Mouse (Mus musculus) lung, postnatal 0 days (tissue): ENCODE measurements at regions not wholly inside any gene's neighbourhood (a gene's known extent, or its start where the extent isn't known, plus 50 kb on each side); places are given as distances from the start of the nearest gene placed in this dataset. TPM values are rescaled to one million over a fixed set of nuclear protein-coding genes. Genes with fewer than 3 reads are reported as not detected.

Experiments used
- ATAC-seq: fragments of 200-750 bp; cut with Nextera tagmentation; 2 replicates; pipeline ENCODE4 v1.8.0; 2017; ENCODE audit warnings: moderate library complexity
- DNase-seq: peaks from one replicate; pipeline ENCODE4 v3.0.0-alpha.2; 2016; ENCODE audit warnings: low spot score
- H3K27ac ChIP-seq: fragments of 300-500 bp; sonication (generic); 2 replicates; pipeline ENCODE4 v1.5.1; 2014; ENCODE audit warnings: antibody characterized with exemption, mild to moderate bottlenecking, low read length, mixed read lengths
- H3K27me3 ChIP-seq: fragments of 300-500 bp; sonication (generic); replicated peaks from 2 replicates; pipeline ENCODE4 v1.6.1; 2014; ENCODE audit warnings: low read length, mixed read lengths; ENCODE audit not compliant: insufficient read depth
- H3K36me3 ChIP-seq: fragments of 300-500 bp; sonication (generic); 2 replicates; pipeline ENCODE4 v1.6.1; 2014; ENCODE audit warnings: low read length, mixed read lengths; ENCODE audit not compliant: insufficient read depth
- H3K4me1 ChIP-seq: fragments of 300-500 bp; sonication (generic); 2 replicates; pipeline ENCODE4 v1.6.1; 2014; ENCODE audit warnings: antibody characterized with exemption, low read depth, low read length, mixed read lengths; ENCODE audit not compliant: insufficient read depth
- H3K4me2 ChIP-seq: fragments of 300-500 bp; sonication (generic); replicated peaks from 2 replicates; pipeline ENCODE4 v1.6.1; 2014; ENCODE audit warnings: low read depth, mild to moderate bottlenecking, low read length, moderate library complexity, mixed read lengths
- H3K4me3 ChIP-seq: fragments of 300-500 bp; sonication (generic); 2 replicates; pipeline ENCODE4 v1.5.1; 2014; ENCODE audit warnings: low read depth, low read length
- H3K9ac ChIP-seq: fragments of 300-500 bp; sonication (generic); replicated peaks from 2 replicates; pipeline ENCODE4 v1.6.1; 2014; ENCODE audit warnings: low read depth, mild to moderate bottlenecking
- H3K9me3 ChIP-seq: fragments of 300-500 bp; sonication (generic); 2 replicates; pipeline ENCODE4 v1.6.1; 2016; ENCODE audit warnings: low read length, mixed read lengths
- CTCF ChIP-seq: IDR thresholded peaks from 2 replicates; pipeline ENCODE4 v1.5.1; 2016; ENCODE audit warnings: antibody characterized with exemption, mild to moderate bottlenecking
- EP300 ChIP-seq: IDR thresholded peaks from 2 replicates; pipeline ENCODE4 v1.6.1; 2016; ENCODE audit warnings: antibody characterized with exemption, mild to moderate bottlenecking, control low read depth
- WGBS: fragments of 180-500 bp; shearing (Covaris S2); extraction: QIAGEN DNeasy Blood & Tissue Kit; methylation state at CpG from one replicate; pipeline ENCODE4 v1.1.7; 2014; 5-methylcytosine and 5-hydroxymethylcytosine counted together
- microRNA counts: library from miRNA; unstranded; fragments of <30 nt; microRNA quantifications from one replicate; lab custom pipeline; 2015
- microRNA-seq: library from miRNA; unstranded; fragments of <30 nt; microRNA quantifications from one replicate; pipeline ENCODE4, GENCODE M21; 2016

- H3K4me3 ChIP-seq: no peak overlapping the region
- H3K27me3 ChIP-seq: no peaks in the 10 kb centered on the region
- 19% methylated on average over 1 of the region's 1 CpGs for WGBS
- DNase-seq: no peak
- no peak overlapping the region for H3K9ac ChIP-seq
- H3K27ac ChIP-seq: no peak overlapping the region
- H3K36me3 ChIP-seq: no peaks in the 10 kb centered on the region
- no peak overlapping the region for H3K4me2 ChIP-seq
- H3K9me3 ChIP-seq: no peaks in the 10 kb centered on the region
- TF ChIP-seq EP300 (no peak), CTCF (no peak)
- no peak for ATAC-seq
- H3K4me1 ChIP-seq: no peaks in the 10 kb centered on the region
These were observed 76.2 kb upstream of the Sptlc3 start for GRCm38 (mm10) chr2:139417506-139417905.

GRCm38 (mm10) chr2:139422678-139423077 is 71.0 kb upstream of the Sptlc3 start:
- DNase-seq (no peak), ATAC-seq (no peak)
- H3K9ac ChIP-seq: no peak overlapping the region
- no peak overlapping the region for H3K4me3 ChIP-seq
- H3K27ac ChIP-seq: no peak overlapping the region
- no peak overlapping the region for H3K4me2 ChIP-seq
- 76% methylated on average over 3 of the region's 3 CpGs for WGBS
- no peaks in the 10 kb centered on the region for H3K36me3 ChIP-seq
- no peaks in the 10 kb centered on the region for H3K4me1 ChIP-seq
- no peaks in the 10 kb centered on the region for H3K9me3 ChIP-seq
- peak; percentile 30 for TF ChIP-seq CTCF
- TF ChIP-seq EP300: no peak
- H3K27me3 ChIP-seq: no peaks in the 10 kb centered on the region

GRCm38 (mm10) chr2:139423413-139423812 is 70.3 kb upstream of the Sptlc3 start:
- Histone ChIP-seq H3K36me3 (no peaks in the 10 kb centered on the region), H3K4me2 (no peak overlapping the region), H3K27me3 (no peaks in the 10 kb centered on the region), H3K27ac (no peak overlapping the region), H3K9ac (no peak overlapping the region), H3K4me1 (no peaks in the 10 kb centered on the region), H3K4me3 (no peak overlapping the region), H3K9me3 (no peaks in the 10 kb centered on the region)
- TF ChIP-seq EP300 (no peak), CTCF (peak; percentile 24)
- WGBS: 66% methylated on average over 2 of the region's 2 CpGs
- ATAC-seq (no peak), DNase-seq (no peak)

MicroRNA genes in the stretch of these regions (microRNA counts, 519-probe panel; counts per million panel counts)
- not detected for microRNA mmu-miR-1952 (lab: Ali Mortazavi, UCI)

Small RNAs in the stretch of these regions (microRNA-seq; reads per million reads assigned to microRNA genes)
- gene Mir1952: not detected
